Mouse (Mus musculus) liver, embryonic 11.5 days (tissue): ENCODE measurements around the gene Pik3ca. TPM values are rescaled to one million over a fixed set of nuclear protein-coding genes. Genes with fewer than 3 reads are reported as not detected.

ENCODE experiments used
- ATAC-seq: fragments of 200-750 bp; cut with Nextera tagmentation; replicated peaks from 2 replicates; pipeline ENCODE4 v1.8.0; 2017; ENCODE audit warnings: moderate number of reproducible peaks, mild to moderate bottlenecking, moderate TSS enrichment, moderate library complexity; ENCODE audit not compliant: low FRiP score
- DNase-seq: peaks from one replicate; pipeline ENCODE4 v3.0.0-alpha.2; 2017; ENCODE audit warnings: low spot score
- H3K27ac ChIP-seq: fragments of 300-500 bp; sonication (generic); 2 replicates; pipeline ENCODE4 v1.5.1; 2014; ENCODE audit warnings: mild to moderate bottlenecking, low read depth, low read length, control low read depth
- H3K27me3 ChIP-seq: fragments of 300-500 bp; sonication (generic); replicated peaks from 2 replicates; pipeline ENCODE4 v1.6.1; 2014; ENCODE audit warnings: low read length, mixed read lengths; ENCODE audit not compliant: control insufficient read depth, insufficient read depth
- H3K36me3 ChIP-seq: fragments of 300-500 bp; sonication (generic); 2 replicates; pipeline ENCODE4 v1.6.1; 2014; ENCODE audit warnings: mild to moderate bottlenecking, low read length, moderate library complexity, mixed read lengths; ENCODE audit not compliant: control insufficient read depth, insufficient read depth
- H3K4me1 ChIP-seq: fragments of 300-500 bp; sonication (generic); replicated peaks from 2 replicates; pipeline ENCODE4 v1.6.1; 2014; ENCODE audit warnings: low read length, mixed read lengths; ENCODE audit not compliant: control insufficient read depth, insufficient read depth
- H3K4me2 ChIP-seq: fragments of 300-500 bp; sonication (generic); 2 replicates; pipeline ENCODE4 v1.6.1; 2014; ENCODE audit warnings: mild to moderate bottlenecking, control low read depth, moderate library complexity
- H3K4me3 ChIP-seq: fragments of 300-500 bp; sonication (generic); 2 replicates; pipeline ENCODE4 v1.5.1; 2014; ENCODE audit warnings: low read depth, low read length, control low read depth
- H3K9ac ChIP-seq: fragments of 300-500 bp; sonication (generic); 2 replicates; pipeline ENCODE4 v1.6.1; 2014; ENCODE audit warnings: low read depth, low read length, control low read depth
- H3K9me3 ChIP-seq: fragments of 300-500 bp; sonication (generic); 2 replicates; pipeline ENCODE4 v1.6.1; 2016; ENCODE audit warnings: low read length, inconsistent platforms, mixed read lengths; ENCODE audit not compliant: control insufficient read depth
- WGBS: fragments of 180-500 bp; shearing (Covaris S2); extraction: QIAGEN DNeasy Blood & Tissue Kit; methylation state at CpG from one replicate; pipeline ENCODE4 v1.1.7; 2014; 5-methylcytosine and 5-hydroxymethylcytosine counted together
- polyA plus RNA-seq: library from polyadenylated mRNA; unstranded; fragments of >200 nt; fragmentation: Nextera tagmentation; extraction: Ambion mirVana; gene quantifications from 2 replicates; pipeline ENCODE4 v1.2.1, GENCODE M21; 2014

Pik3ca gene
- polyA plus RNA-seq, 1 experiment from 2014 or later = 9.1 TPM

GRCm38 (mm10) chr3:32406804-32407203 lies 9.3 kb downstream of the Pik3ca start:
- DNase-seq = no peak
- no peak overlapping the region for H3K4me3 ChIP-seq
- no peak overlapping the region for H3K27ac ChIP-seq
- no peak overlapping the region; the same call in 1 of the 2 replicates for H3K4me2 ChIP-seq
- no peaks in the 10 kb centered on the region for H3K36me3 ChIP-seq
- no peak overlapping the region for H3K9ac ChIP-seq
- no peaks in the 10 kb centered on the region for H3K9me3 ChIP-seq
- H3K27me3 ChIP-seq = no peaks in the 10 kb centered on the region
- peaks cover 20% of the 10 kb centered on the region for H3K4me1 ChIP-seq
- WGBS = 57% methylated on average over 6 of the region's 6 CpGs
- no peak for ATAC-seq

DNA sequence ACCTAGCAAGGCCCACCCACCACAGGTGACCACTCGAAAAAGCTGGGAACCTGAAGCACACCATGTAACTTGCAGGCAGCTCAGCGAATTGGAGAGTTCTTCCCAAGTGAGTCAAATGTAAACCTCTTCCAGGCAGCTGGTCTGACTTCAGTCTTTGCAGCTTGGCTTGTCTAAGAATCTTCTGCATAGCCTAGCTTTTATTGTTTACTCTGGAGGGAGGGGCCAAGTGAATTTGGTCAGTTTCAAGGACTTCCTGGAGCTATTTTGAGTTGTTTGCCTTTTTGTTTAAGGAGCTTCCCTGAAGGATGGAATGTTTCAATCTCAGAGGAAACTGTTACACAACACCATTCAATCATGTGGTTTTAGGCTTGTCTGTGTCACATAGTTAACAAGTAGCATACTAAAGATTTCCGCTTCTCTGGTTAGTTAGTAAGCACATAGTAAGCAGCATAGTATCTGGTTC lies 11.4 kb downstream of the Pik3ca start:
- Histone ChIP-seq H3K27me3 (no peaks in the 10 kb centered on the region), H3K27ac (no peak overlapping the region), H3K4me3 (no peak overlapping the region), H3K9ac (no peak overlapping the region), H3K4me1 (peaks cover 20% of the 10 kb centered on the region), H3K9me3 (no peaks in the 10 kb centered on the region), H3K4me2 (no peak overlapping the region), H3K36me3 (no peaks in the 10 kb centered on the region)
- DNase-seq = no peak
- no peak for ATAC-seq
- WGBS = 75% methylated on average over 3 of the region's 3 CpGs

- Histone ChIP-seq H3K9me3 (no peaks in the 10 kb centered on the region), H3K4me3 (no peak overlapping the region), H3K36me3 (no peaks in the 10 kb centered on the region), H3K27me3 (no peaks in the 10 kb centered on the region), H3K9ac (no peak overlapping the region), H3K4me1 (peaks cover 8% of the 10 kb centered on the region), H3K27ac (no peak overlapping the region), H3K4me2 (no peak overlapping the region)
- no peak for DNase-seq
- WGBS = 75% methylated on average over 7 of the region's 7 CpGs
- no peak for ATAC-seq
Measured at GRCm38 (mm10) chr3:32412502-32413044, 15.1 kb downstream of the Pik3ca start.

DNA sequence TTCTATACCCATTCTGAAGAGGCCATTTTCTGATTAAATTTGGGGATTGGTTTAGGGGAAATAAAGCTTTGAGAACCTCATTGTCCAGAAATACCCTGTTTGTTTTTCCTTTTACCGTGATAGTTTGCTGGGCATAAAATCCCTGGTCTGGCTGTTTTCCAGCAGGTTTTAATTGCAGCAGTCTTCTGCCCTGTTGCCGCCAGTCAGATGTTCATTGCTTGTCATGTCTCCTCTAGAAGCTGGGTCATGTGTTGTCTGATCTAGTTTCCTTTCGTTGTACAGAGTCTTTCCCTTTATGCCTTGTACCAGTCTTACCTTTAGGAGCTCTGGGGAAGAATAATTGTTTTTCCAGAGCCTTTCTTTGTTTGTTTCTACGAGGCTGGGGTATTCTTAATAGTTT lies 16.9 kb downstream of the Pik3ca start:
- no peaks in the 10 kb centered on the region; the same call in 1 of the 2 replicates for H3K4me1 ChIP-seq

DNA sequence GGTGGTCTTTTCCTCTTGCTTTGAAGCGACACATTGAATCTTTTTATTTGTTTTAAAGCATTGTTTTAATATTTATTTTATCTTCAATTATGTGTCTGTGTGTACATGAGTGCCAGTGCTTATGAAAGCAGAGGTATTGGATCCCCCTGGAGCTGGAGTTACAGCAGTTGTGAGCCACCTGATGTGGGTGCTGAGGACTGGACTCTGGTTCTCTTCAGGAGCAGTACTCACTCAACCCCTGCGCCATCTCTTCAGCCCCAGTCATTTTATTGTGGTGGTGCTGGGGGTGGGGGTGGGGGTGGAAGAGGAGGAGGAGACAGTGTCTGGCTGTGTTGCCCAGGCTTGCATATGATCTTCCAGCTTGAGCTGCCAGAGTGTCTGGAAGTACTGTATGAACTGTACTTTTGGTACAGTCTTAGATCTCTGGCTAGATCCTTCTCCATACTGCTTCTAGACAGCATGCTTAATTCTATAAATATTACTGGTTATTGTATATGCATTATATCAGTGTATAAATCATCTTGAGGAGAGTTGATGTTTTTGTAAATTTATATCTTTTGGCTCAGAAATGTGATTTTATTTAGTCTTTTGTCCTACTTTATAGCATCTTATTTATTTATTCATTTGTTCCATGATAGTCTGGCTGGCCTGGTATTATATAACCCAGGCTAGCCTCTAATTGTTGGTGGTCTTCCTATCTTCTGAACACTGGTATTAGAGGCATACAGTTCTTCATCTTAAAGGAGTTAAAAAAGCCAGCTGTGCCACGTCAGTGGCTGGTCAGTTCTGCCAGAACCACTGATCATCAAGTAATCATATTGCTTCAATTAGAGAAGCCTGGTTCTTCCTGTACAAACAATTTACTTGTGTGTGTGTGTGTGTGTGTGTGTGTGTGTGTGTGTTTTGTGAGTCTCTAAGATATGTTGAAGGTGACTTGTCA lies 18.2 kb downstream of the Pik3ca start:
- 81% methylated on average over 3 of the region's 3 CpGs for WGBS
- H3K9ac ChIP-seq = no peak overlapping the region
- H3K4me2 ChIP-seq = no peak overlapping the region
- H3K9me3 ChIP-seq = no peaks in the 10 kb centered on the region
- H3K4me1 ChIP-seq = no peaks in the 10 kb centered on the region; the same call in 1 of the 2 replicates
- H3K4me3 ChIP-seq = no peak overlapping the region
- no peak overlapping the region for H3K27ac ChIP-seq
- DNase-seq (no peak), ATAC-seq (no peak)
- H3K36me3 ChIP-seq = no peaks in the 10 kb centered on the region
- no peaks in the 10 kb centered on the region for H3K27me3 ChIP-seq

More for the DNA sequence above, 16.9 kb downstream of the Pik3ca start:
- no peak for DNase-seq
- Histone ChIP-seq H3K9ac (no peak overlapping the region), H3K27ac (no peak overlapping the region), H3K9me3 (no peaks in the 10 kb centered on the region), H3K36me3 (no peaks in the 10 kb centered on the region), H3K4me3 (no peak overlapping the region), H3K4me2 (no peak overlapping the region), H3K27me3 (no peaks in the 10 kb centered on the region)
- no peak for ATAC-seq
- WGBS = 68% methylated on average over 4 of the region's 4 CpGs

DNA sequence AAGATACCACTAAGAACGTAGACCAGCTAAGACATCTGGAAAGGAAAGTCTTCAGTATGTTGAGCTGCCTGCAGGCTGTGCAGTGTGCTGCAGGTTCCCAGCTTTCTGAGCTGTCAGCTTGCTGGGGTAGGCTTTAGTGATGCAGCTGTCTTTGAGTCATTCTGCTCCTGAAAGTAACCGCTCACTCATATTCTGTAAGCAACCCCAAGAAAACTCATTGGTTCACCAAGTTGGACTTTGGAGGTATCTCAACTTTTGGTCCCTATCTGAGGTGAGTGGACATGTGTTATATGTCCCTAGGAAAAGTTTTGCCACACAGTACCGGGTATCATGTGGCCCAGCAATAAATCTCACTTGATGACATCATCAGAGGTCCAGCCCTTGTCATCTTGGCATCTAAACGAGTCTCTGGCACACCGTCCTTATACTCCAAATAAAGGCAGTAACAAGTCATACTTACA lies 20.3 kb downstream of the Pik3ca start:
- Histone ChIP-seq H3K27ac (no peak overlapping the region), H3K9me3 (no peaks in the 10 kb centered on the region), H3K4me1 (no peaks in the 10 kb centered on the region; the same call in 1 of the 2 replicates), H3K27me3 (no peaks in the 10 kb centered on the region), H3K4me2 (no peak overlapping the region), H3K9ac (no peak overlapping the region), H3K36me3 (no peaks in the 10 kb centered on the region), H3K4me3 (no peak overlapping the region)
- 75% methylated on average over 5 of the region's 5 CpGs for WGBS
- ATAC-seq (no peak), DNase-seq (no peak)

- no peaks in the 10 kb centered on the region for H3K27me3 ChIP-seq
- no peaks in the 10 kb centered on the region for H3K4me1 ChIP-seq
- WGBS = 45% methylated on average over 2 of the region's 2 CpGs
Measured at GRCm38 (mm10) chr3:32419866-32420265, 22.4 kb downstream of the Pik3ca start.

DNA sequence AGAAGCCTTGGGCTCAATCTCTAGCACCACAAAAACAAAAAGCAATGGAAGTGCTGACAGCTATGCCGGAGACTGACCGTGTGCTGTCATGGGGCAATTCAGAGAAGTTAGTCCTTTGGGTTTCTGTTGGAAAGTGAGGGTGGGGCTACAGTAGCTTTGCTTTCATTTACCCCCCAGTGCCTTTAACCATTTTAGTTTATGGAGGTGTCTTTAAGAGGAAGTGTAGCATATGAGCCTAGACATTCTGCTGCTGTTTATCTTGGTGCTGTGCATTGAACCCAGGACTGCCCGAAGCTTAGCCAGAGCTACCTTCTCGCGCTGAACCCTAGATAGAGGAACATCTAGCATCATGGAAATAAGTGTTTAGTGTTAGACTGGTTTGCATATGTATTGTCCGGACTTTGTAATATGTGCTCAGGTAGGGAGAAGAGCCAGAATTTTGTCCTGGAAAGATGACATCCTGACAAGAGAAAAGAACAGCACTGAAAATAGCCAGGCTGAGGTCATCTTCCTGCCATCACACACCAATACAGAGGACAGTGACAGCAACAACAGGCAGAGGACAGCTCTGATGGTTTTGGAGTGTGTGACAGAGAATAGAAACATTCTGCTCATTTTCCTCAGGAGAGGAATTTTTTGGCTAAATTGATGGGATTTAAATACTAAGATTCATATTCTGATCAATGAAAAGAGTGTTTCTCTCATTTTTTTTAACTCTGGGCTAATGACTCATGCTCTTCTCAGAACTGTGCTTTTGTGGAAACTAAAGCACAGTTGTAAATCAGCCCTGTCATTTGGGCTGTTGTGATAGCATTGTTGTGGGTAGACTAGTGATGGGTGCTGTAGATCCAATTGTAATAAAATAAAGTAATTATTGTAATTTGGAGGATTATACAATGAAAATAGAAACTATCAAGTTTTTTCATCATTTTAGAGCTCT lies 23.9 kb downstream of the Pik3ca start:
- H3K9me3 ChIP-seq = no peaks in the 10 kb centered on the region
- no peaks in the 10 kb centered on the region for H3K36me3 ChIP-seq
- H3K4me2 ChIP-seq = no peak overlapping the region
- no peak for DNase-seq
- WGBS = 77% methylated on average over 6 of the region's 6 CpGs
- ATAC-seq = no peak
- no peaks in the 10 kb centered on the region for H3K27me3 ChIP-seq
- H3K9ac ChIP-seq = no peak overlapping the region
- H3K4me3 ChIP-seq = no peak overlapping the region
- no peak overlapping the region for H3K27ac ChIP-seq
- H3K4me1 ChIP-seq = no peaks in the 10 kb centered on the region

More at GRCm38 (mm10) chr3:32419866-32420265, 22.4 kb downstream of the Pik3ca start:
- H3K9ac ChIP-seq = no peak overlapping the region
- DNase-seq (no peak), ATAC-seq (no peak)
- H3K4me2 ChIP-seq = no peak overlapping the region
- no peaks in the 10 kb centered on the region for H3K9me3 ChIP-seq
- H3K27ac ChIP-seq = no peak overlapping the region
- H3K4me3 ChIP-seq = no peak overlapping the region
- no peaks in the 10 kb centered on the region for H3K36me3 ChIP-seq
